Mouse (Mus musculus): Measurements from ENCODE around the gene Armc12. TPM values are rescaled to one million over a fixed set of nuclear protein-coding genes. Genes with fewer than 3 reads are reported as not detected.

Gene Armc12
- polyA plus RNA-seq, 1 experiment from 2014 or later, result not detected

- peaks cover 29% of the 10 kb centered on the region for H3K4me1 ChIP-seq (replicated peaks)
- H3K4me3 ChIP-seq, result no peak overlapping the region
- H3K9me3 ChIP-seq, result no peaks in the 10 kb centered on the region
- H3K27me3 ChIP-seq, result peaks cover 37% of the 10 kb centered on the region
- H3K9ac ChIP-seq, result no peak overlapping the region
- no peak for ATAC-seq (ENCODE audit: low read depth)
- no peaks in the 10 kb centered on the region for H3K36me3 ChIP-seq
- 66% methylated on average over 10 of the region's 10 CpGs for WGBS
- no peak overlapping the region for H3K27ac ChIP-seq (replicated peaks)
- no peak overlapping the region for H3K4me2 ChIP-seq
These were observed 14.9 kb upstream of the Armc12 start for GRCm38 (mm10) chr17:28515431-28516341.

- Histone ChIP-seq H3K4me2 (peak overlapping the region; percentile 90), H3K4me1 (replicated peaks) (peaks cover 22% of the 10 kb centered on the region), H3K27me3 (peaks cover 44% of the 10 kb centered on the region), H3K4me3 (no peak overlapping the region), H3K36me3 (no peaks in the 10 kb centered on the region), H3K27ac (replicated peaks) (no peak overlapping the region), H3K9me3 (no peaks in the 10 kb centered on the region), H3K9ac (no peak overlapping the region)
- 68% methylated on average over 4 of the region's 4 CpGs for WGBS
- ATAC-seq (ENCODE audit: low read depth), result no peak
These were observed 13.7 kb upstream of the Armc12 start for GRCm38 (mm10) chr17:28516881-28517280.

DNA sequence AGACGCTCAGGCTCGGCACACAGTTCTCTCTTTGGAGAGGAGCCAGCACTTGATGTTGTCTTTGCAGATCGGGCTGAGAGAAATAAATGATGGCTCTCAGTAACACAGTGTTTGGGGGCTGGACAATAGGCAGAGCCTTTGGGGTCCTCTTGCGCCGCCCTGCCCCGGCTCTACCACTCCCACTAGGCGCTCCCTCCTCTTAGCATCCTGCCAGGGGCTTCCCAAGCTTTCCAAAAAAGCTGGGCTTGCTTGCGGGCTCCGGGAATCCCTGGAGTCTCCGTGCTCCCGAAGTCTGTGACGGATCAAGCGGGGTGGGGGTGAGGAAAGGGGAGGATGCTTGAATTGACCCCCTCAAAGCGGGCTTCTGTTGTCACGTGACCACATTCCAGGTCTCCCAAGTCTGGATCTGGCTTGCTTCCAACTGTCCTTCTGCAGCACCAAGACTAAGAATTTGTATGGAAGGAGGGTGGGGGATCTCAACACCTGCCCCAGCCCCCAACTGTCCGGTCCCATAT, 13.1 kb upstream of the Armc12 start, which contains the start of gene Fkbp5:
Fkbp5 (minus strand) TSS at position 87 of the 515 bp plus-strand sequence.
- Histone ChIP-seq H3K4me1 (replicated peaks) (peaks cover 28% of the 10 kb centered on the region), H3K4me3 (peak within 1 kb of the TSS; percentile 46), H3K4me2 (peak within 1 kb of the TSS; percentile 90), H3K27me3 (peaks cover 47% of the 10 kb centered on the region), H3K36me3 (no peaks in the 10 kb centered on the region), H3K27ac (replicated peaks) (peak within 1 kb of the TSS; percentile 81), H3K9ac (peak within 1 kb of the TSS; percentile 75), H3K9me3 (no peaks in the 10 kb centered on the region)
- ATAC-seq (ENCODE audit: low read depth), result peak; percentile 36
- WGBS, result 2% methylated on average over 16 of the region's 16 CpGs

GRCm38 (mm10) chr17:28517956-28518614, 12.5 kb upstream of the Armc12 start:
- Histone ChIP-seq H3K4me2 (peak overlapping the region; percentile 90), H3K9me3 (no peaks in the 10 kb centered on the region), H3K9ac (peak overlapping the region; percentile 75), H3K27me3 (peaks cover 47% of the 10 kb centered on the region), H3K4me1 (replicated peaks) (peaks cover 30% of the 10 kb centered on the region), H3K36me3 (no peaks in the 10 kb centered on the region), H3K4me3 (peak overlapping the region; percentile 46), H3K27ac (replicated peaks) (peak overlapping the region; percentile 81)
- WGBS, result under 1% methylated on average over 45 of the region's 46 CpGs
- peak; percentile 64 for ATAC-seq (ENCODE audit: low read depth)

- H3K9me3 ChIP-seq, result no peaks in the 10 kb centered on the region
- peaks cover 50% of the 10 kb centered on the region for H3K27me3 ChIP-seq
- H3K27ac ChIP-seq (replicated peaks), result no peak overlapping the region
- peak overlapping the region; percentile 75 for H3K9ac ChIP-seq
- peak overlapping the region; percentile 46 for H3K4me3 ChIP-seq
- no peaks in the 10 kb centered on the region for H3K36me3 ChIP-seq
- no peak for ATAC-seq (ENCODE audit: low read depth)
- H3K4me1 ChIP-seq (replicated peaks), result peaks cover 35% of the 10 kb centered on the region
- peak overlapping the region; percentile 90 for H3K4me2 ChIP-seq
- WGBS, result 13% methylated on average over 8 of the region's 8 CpGs
These were observed 12.0 kb upstream of the Armc12 start for GRCm38 (mm10) chr17:28518615-28519071.

- Histone ChIP-seq H3K27me3 (peaks cover 62% of the 10 kb centered on the region), H3K4me3 (no peak overlapping the region), H3K9ac (no peak overlapping the region), H3K27ac (replicated peaks) (no peak overlapping the region), H3K9me3 (no peaks in the 10 kb centered on the region), H3K4me2 (no peak overlapping the region), H3K36me3 (no peaks in the 10 kb centered on the region), H3K4me1 (replicated peaks) (peaks cover 35% of the 10 kb centered on the region)
- no peak for ATAC-seq (ENCODE audit: low read depth)
- WGBS, result 96% methylated on average over 3 of the region's 3 CpGs
These were observed 10.8 kb upstream of the Armc12 start for GRCm38 (mm10) chr17:28519827-28520226.

DNA sequence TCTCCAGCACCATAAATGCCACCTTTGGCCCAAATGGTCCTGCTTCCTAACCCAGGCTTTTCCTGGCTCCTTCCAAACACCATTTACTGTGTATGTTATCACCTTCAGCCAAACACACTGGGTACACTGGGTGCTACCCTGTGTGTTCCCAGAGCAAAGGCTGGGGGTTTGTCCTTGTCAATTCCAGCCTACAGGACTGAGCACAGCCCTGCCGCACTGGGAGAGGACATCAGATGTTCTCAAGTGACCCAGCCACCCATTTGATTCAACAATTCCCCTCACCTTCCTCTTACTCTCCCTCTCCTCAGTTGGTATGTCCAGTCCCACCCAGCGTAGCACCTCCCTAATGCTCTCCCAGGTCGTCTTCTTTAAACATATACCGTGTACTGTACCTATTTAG, 10.0 kb upstream of the Armc12 start:
- ATAC-seq (ENCODE audit: low read depth), result no peak
- H3K9ac ChIP-seq, result no peak overlapping the region
- 81% methylated on average over 4 of the region's 4 CpGs for WGBS
- H3K4me1 ChIP-seq (replicated peaks), result peaks cover 35% of the 10 kb centered on the region
- no peak overlapping the region for H3K4me2 ChIP-seq
- no peaks in the 10 kb centered on the region for H3K36me3 ChIP-seq
- no peaks in the 10 kb centered on the region for H3K9me3 ChIP-seq
- peaks cover 58% of the 10 kb centered on the region for H3K27me3 ChIP-seq
- H3K4me3 ChIP-seq, result no peak overlapping the region
- no peak overlapping the region for H3K27ac ChIP-seq (replicated peaks)

GRCm38 (mm10) chr17:28521071-28521726, 9.4 kb upstream of the Armc12 start:
- Histone ChIP-seq H3K4me2 (no peak overlapping the region), H3K27ac (replicated peaks) (no peak overlapping the region)

DNA sequence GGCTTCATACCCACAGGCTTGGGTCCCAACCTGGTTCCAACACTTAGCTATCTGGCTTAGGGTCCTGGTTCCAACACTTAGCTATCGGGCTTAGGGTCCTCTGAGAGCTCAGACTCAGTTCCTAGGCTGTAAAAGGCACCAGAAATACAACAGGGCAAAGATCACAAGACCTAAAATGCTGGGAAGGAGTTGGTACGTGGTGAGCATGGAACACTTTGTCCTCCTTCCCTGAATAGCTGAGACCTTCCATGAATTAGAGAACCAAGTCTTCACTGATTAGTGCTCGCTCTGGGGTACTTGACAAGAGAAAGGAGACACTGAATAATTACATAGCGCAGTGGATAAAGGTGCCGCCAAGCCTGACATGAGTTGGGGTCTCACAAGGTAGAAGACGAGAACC, 8.7 kb upstream of the Armc12 start:
- H3K4me3 ChIP-seq, result peak overlapping the region; percentile 74
- peak overlapping the region; percentile 95 for H3K4me2 ChIP-seq
- no peaks in the 10 kb centered on the region for H3K9me3 ChIP-seq
- WGBS, result 25% methylated on average over 6 of the region's 6 CpGs
- 0 out of 2 replicates have a peak overlapping the region, but pooled peaks have one; percentile 89 for H3K9ac ChIP-seq
- peaks cover 34% of the 10 kb centered on the region for H3K4me1 ChIP-seq (replicated peaks)
- H3K27me3 ChIP-seq, result peaks cover 51% of the 10 kb centered on the region
- H3K27ac ChIP-seq (replicated peaks), result no peak overlapping the region
- no peak for ATAC-seq (ENCODE audit: low read depth)
- H3K36me3 ChIP-seq, result no peaks in the 10 kb centered on the region

More at GRCm38 (mm10) chr17:28521071-28521726, 9.4 kb upstream of the Armc12 start:
- peaks cover 54% of the 10 kb centered on the region for H3K27me3 ChIP-seq
- H3K9ac ChIP-seq, result no peak overlapping the region
- H3K36me3 ChIP-seq, result no peaks in the 10 kb centered on the region
- H3K9me3 ChIP-seq, result no peaks in the 10 kb centered on the region
- ATAC-seq (ENCODE audit: low read depth), result no peak
- H3K4me3 ChIP-seq, result no peak overlapping the region
- peaks cover 35% of the 10 kb centered on the region for H3K4me1 ChIP-seq (replicated peaks)
- WGBS, result 59% methylated on average over 5 of the region's 5 CpGs

GRCm38 (mm10) chr17:28522623-28523354, 7.8 kb upstream of the Armc12 start:
- peaks cover 56% of the 10 kb centered on the region for H3K27me3 ChIP-seq
- WGBS, result 0% methylated on average over 66 of the region's 66 CpGs

DNA sequence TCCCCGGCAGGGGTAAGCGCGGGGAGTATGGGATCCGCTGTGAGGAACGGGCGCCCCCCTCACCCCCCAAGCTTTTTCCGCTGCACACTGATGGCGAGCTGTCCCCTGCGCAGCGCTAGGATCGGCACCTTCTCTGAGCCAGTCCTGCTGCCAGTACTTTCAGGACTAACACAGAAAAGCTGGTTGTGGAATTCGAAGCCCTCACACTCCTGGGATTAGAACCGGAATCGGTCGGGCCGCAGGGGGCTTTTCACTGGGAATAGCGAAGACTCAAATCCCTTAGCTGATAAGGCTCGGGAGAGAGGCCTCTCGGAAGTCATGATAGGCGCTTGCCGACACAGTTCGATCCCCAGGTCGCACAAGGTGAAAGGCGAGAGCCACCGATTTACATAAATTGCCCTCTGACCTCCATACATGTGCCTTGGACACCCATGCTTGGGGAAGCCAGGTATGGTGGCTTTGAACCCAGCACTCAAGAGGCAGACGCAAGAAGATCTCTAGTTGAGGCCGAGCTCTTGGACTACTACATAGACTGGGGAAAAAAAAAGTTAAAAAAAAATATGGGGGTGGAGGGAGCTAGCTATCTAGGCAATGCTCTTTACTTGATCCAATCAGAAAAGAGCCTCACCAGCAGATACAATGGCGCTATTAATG, 7.1 kb upstream of the Armc12 start:
- WGBS, result 8% methylated on average over 28 of the region's 28 CpGs
- no peak; the same call in 1 of the 2 replicates for ATAC-seq (ENCODE audit: low read depth)
- H3K27me3 ChIP-seq, result peaks cover 59% of the 10 kb centered on the region
- H3K36me3 ChIP-seq, result no peaks in the 10 kb centered on the region
- H3K9ac ChIP-seq, result peak overlapping the region; percentile 89
- H3K4me3 ChIP-seq, result peak overlapping the region; percentile 74
- peak overlapping the region; percentile 92 for H3K27ac ChIP-seq (replicated peaks)
- H3K4me2 ChIP-seq, result peak overlapping the region; percentile 95
- H3K9me3 ChIP-seq, result no peaks in the 10 kb centered on the region
- peaks cover 27% of the 10 kb centered on the region for H3K4me1 ChIP-seq (replicated peaks)

More at GRCm38 (mm10) chr17:28522623-28523354, 7.8 kb upstream of the Armc12 start:
- Histone ChIP-seq H3K9me3 (no peaks in the 10 kb centered on the region), H3K9ac (peak overlapping the region; percentile 89), H3K4me3 (peak overlapping the region; percentile 74), H3K4me2 (peak overlapping the region; percentile 95), H3K36me3 (no peaks in the 10 kb centered on the region), H3K27ac (replicated peaks) (peak overlapping the region; percentile 92), H3K4me1 (replicated peaks) (peaks cover 31% of the 10 kb centered on the region)
- peak; percentile 85 for ATAC-seq (ENCODE audit: low read depth)

Measured in neural tube, embryonic 13.5 days (tissue).